Mouse (Mus musculus): ENCODE data around the gene Wdr20. TPM values are rescaled to one million over a fixed set of nuclear protein-coding genes. Genes with fewer than 3 reads are reported as not detected.

Gene Wdr20
- 16.6 and 17.3 TPM in 2 replicates for polyA plus RNA-seq (2012; rRNA removed)

DNA sequence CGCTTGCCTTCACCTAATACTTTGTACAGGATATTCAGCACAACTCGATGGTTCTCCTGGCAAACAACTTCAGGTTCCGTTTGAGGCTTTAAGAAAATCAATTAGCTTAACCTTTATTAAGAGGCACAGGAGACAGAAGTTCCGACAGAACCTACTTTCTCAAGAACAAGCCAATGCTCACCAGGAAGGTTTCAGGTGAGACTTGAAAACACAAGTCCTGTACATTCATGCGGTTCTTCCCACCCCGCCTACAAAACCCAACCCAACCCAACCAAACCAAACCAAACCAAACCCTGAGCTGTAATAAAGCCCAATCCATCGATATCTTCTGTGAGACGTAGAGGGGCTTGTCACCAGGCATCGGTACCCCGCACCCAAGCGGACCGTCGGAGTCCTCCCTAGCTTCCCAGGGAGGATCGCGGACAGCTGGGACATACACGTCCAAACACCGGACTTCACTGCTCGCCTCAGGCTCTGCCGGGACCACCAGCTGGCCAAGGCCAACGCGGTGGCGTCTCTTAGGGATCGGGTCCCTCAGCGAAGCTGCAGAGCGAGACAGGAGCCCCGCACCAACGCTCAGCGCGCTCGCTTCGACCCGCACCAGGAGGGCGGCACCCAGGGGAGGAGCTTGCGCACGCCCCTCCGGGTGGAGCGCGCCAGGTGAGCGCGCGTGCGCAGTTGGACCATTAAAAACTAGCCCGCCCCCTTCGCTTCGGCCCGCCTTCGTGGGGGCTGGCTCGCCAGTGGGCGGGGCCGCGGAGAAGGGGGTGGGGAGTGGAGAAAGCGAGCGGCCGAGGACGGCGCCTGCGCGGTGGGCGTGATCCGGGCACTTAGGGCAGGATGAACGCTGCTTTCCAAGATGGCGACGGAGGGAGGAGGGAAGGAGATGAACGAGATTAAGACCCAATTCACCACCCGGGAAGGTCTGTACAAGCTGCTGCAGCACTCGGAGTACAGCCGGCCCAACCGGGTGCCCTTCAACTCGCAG, at the start of gene Wdr20:
Gene Wdr20 (plus strand): TSS at position 775 of the 988 bp plus-strand sequence.

DNA sequence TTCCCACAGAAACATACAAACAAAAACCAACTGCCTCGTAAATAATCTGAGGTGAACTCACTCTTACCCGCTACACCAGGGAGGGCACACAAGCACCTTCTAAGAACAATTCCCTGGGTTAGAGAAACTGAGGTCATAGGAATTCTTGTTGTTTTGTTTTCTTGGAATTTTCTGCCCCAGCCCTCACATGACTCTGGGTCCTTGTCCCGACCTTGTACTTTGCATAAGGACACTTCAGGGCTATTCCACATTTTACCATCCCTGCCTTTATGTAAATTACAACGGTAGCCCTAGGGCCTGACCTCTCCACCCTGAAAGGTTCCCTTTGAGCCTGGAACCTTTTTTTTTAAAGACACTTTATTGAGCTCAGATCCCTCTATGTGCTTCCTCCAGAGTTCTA, 35.2 kb upstream of the Wdr20 start, which contains the start of gene Hsp90aa1:
Gene Hsp90aa1 (minus strand): TSS at position 173 of the 400 bp plus-strand sequence.

DNA sequence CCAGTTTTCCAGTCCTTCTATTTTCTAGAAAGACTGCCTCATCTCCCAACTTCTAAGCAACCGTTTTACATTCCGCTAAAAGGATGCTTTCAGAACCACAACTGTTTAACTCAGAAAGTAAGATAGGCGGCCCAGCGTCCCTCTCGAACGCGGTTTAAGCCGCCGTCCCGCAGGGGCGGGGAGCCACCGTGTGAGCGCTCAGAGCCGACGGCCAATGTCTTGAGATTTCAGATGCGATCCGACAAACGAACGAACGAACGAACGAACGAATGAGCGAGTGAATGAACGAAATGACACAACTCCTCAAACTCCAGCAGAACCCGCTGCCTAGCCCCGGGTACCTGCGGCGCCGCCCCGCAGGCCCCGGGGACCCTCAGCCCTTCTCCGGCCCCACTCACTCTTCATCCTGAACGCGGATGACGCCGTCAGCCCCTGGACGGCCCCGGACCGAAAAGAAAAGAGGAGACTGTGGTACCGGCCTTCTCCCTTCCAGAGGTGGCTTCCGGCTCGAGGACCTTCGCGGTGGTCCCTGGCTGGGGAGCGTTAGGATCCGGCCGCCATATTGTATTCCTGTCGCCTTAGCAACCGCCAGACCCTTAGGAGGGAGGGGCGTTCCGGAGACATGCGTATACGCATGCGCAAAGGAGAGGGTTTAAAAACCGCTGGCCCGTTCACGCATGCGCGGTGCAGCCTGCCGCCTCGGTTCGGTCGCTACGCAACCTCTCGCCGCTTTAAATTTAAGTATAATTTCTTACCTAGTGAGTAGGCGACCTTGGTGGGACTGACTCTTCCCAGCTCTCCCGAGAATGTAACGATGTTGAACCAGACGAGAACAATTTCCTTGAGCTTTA, 102.8 kb downstream of the Wdr20 start, which contains the start of gene Mok:
Gene Mok (minus strand): TSS at position 592 of the 851 bp plus-strand sequence.

DNA sequence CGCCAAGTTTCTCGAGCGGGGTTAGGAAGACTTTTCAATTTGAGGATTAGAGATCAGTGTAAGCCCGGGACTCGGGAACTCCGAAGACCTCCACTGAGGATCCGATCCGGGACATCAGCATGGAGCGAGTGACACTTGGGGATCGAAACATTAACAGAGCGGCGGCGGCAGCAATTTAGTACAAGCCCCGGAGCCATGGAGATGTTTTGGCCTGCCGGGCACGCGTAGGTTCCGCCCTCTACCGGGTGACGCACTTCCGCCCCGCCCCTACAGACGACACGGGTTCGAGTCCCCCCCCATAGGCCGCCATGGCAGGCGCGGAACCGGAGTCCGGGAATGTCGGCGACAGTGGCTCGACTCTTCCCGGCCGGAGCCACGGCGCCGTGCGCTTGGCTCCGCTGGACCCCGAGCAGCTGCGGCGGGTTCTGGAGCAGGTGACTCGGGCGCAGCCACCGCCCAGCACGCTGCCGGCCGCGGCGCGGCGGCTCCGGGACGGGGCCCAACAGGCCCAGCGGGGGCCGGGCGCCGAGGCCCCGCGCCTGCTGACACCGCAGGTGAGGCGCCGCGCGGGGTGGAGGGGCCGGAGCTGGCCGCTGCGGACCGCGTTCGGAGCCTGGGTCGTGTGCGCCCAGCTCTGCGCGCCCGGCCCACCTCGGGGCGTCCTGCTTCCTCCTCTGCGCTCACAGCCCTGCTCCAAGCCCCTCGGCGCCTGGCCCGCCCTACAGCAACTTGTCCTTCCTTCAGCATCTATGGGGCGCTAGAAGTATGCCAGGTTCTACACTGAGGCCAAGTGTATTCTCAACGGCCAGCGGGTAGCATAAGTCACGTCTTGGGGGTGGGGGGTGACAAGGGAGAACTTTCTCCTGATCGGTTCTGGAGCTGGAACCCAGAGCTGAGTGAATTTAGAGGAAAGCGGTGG, 112.5 kb downstream of the Wdr20 start, which contains the start of gene Zfp839:
Gene Zfp839 (plus strand): TSS at position 244 of the 919 bp plus-strand sequence.

Other genes with a start within 250 kb of the Wdr20 start
- 312 and 378 TPM in 2 replicates for gene Dync1h1, start 136.5 kb upstream of the Wdr20 start, polyA plus RNA-seq (2012; rRNA removed)
- gene 1700001K19Rik, start 55.3 kb upstream of the Wdr20 start, polyA plus RNA-seq (2012; rRNA removed), result not detected in 2 replicates
- 30.2 and 38.8 TPM in 2 replicates for gene Hsp90aa1, start 35.2 kb upstream of the Wdr20 start, polyA plus RNA-seq (2012; rRNA removed)
- 1.0 and 1.3 TPM in 2 replicates for gene Mok, start 103.0 kb downstream of the Wdr20 start, polyA plus RNA-seq (2012; rRNA removed)
- gene Zfp839, start 112.3 kb downstream of the Wdr20 start, polyA plus RNA-seq (2012; rRNA removed), result 6.0 and 6.4 TPM in 2 replicates
- gene Cinp, start 151.2 kb downstream of the Wdr20 start, polyA plus RNA-seq (2012; rRNA removed), result 28.1 and 39.1 TPM in 2 replicates
- gene Tecpr2, start 151.3 kb downstream of the Wdr20 start, polyA plus RNA-seq (2012; rRNA removed), result 5.7 and 6.0 TPM in 2 replicates
- 137 and 138 TPM in 2 replicates for gene Ankrd9, start 241.1 kb downstream of the Wdr20 start, polyA plus RNA-seq (2012; rRNA removed)